Mouse (Mus musculus): Measurements from ENCODE around the gene Ap1g1.

Ap1g1 gene

GRCm38 (mm10) chr8:109780548-109780947 lies 2.2 kb downstream of the Ap1g1 start:
- DNase-seq (ENCODE audit: low read depth), result no peak

- DNase-seq (ENCODE audit: low read depth), result no peak
Measured at GRCm38 (mm10) chr8:109790938-109791337, 12.6 kb downstream of the Ap1g1 start.

- no peak for DNase-seq (ENCODE audit: low read depth)
Measured at GRCm38 (mm10) chr8:109795166-109795565, 16.8 kb downstream of the Ap1g1 start.

GRCm38 (mm10) chr8:109798721-109799120 lies 20.4 kb downstream of the Ap1g1 start:
- DNase-seq (ENCODE audit: low read depth), result no peak

GRCm38 (mm10) chr8:109799245-109799644 lies 20.9 kb downstream of the Ap1g1 start:
- no peak for DNase-seq (ENCODE audit: low read depth)

GRCm38 (mm10) chr8:109800325-109800724 lies 22.0 kb downstream of the Ap1g1 start:
- DNase-seq (ENCODE audit: low read depth), result no peak

GRCm38 (mm10) chr8:109803211-109803610 lies 24.9 kb downstream of the Ap1g1 start:
- DNase-seq (ENCODE audit: low read depth), result no peak

GRCm38 (mm10) chr8:109803801-109804200 lies 25.4 kb downstream of the Ap1g1 start:
- DNase-seq (ENCODE audit: low read depth), result no peak

GRCm38 (mm10) chr8:109806522-109806921 lies 28.2 kb downstream of the Ap1g1 start:
- peak; percentile 86 for DNase-seq (ENCODE audit: low read depth)

GRCm38 (mm10) chr8:109807401-109808119 lies 29.2 kb downstream of the Ap1g1 start:
- no peak for DNase-seq (ENCODE audit: low read depth)

GRCm38 (mm10) chr8:109808120-109808447 lies 29.7 kb downstream of the Ap1g1 start:
- peak; percentile 64 for DNase-seq (ENCODE audit: low read depth)

- no peak for DNase-seq (ENCODE audit: low read depth)
Measured at GRCm38 (mm10) chr8:109810434-109810833, 32.1 kb downstream of the Ap1g1 start.

- DNase-seq (ENCODE audit: low read depth), result no peak
Measured at GRCm38 (mm10) chr8:109815268-109815667, 36.9 kb downstream of the Ap1g1 start.

- DNase-seq (ENCODE audit: low read depth), result no peak
Measured at GRCm38 (mm10) chr8:109817933-109818332, 39.6 kb downstream of the Ap1g1 start.

GRCm38 (mm10) chr8:109823561-109823960 lies 45.2 kb downstream of the Ap1g1 start:
- DNase-seq (ENCODE audit: low read depth), result no peak

- DNase-seq (ENCODE audit: low read depth), result no peak
Measured at GRCm38 (mm10) chr8:109839822-109840221, 61.5 kb downstream of the Ap1g1 start.

- no peak for DNase-seq (ENCODE audit: low read depth)
Measured at GRCm38 (mm10) chr8:109842468-109842867, 64.1 kb downstream of the Ap1g1 start.

GRCm38 (mm10) chr8:109847866-109848265 lies 69.5 kb downstream of the Ap1g1 start:
- DNase-seq (ENCODE audit: low read depth), result peak; percentile 26

GRCm38 (mm10) chr8:109848981-109849380 lies 70.6 kb downstream of the Ap1g1 start:
- DNase-seq (ENCODE audit: low read depth), result peak; percentile 64

GRCm38 (mm10) chr8:109853423-109853822 lies 75.1 kb downstream of the Ap1g1 start:
- peak; percentile 84 for DNase-seq (ENCODE audit: low read depth)

- no peak for DNase-seq (ENCODE audit: low read depth)
Measured at GRCm38 (mm10) chr8:109854522-109854921, 76.2 kb downstream of the Ap1g1 start.

- no peak for DNase-seq (ENCODE audit: low read depth)
Measured at GRCm38 (mm10) chr8:109855451-109855850, 77.1 kb downstream of the Ap1g1 start.

GRCm38 (mm10) chr8:109863398-109863797 lies 85.0 kb downstream of the Ap1g1 start:
- peak; percentile 11 for DNase-seq (ENCODE audit: low read depth)

- no peak for DNase-seq (ENCODE audit: low read depth)
Measured at GRCm38 (mm10) chr8:109864798-109865197, 86.4 kb downstream of the Ap1g1 start.

Data from NIH3T3 (cell line).